Mouse (Mus musculus): Measurements from ENCODE around the gene Mllt11. TPM values are rescaled to one million over a fixed set of nuclear protein-coding genes. Genes with fewer than 3 reads are reported as not detected.
"Not testable (repeated sequence)": the region's sequence is repeated elsewhere in the genome, so short reads cannot be mapped to it uniquely, and the experiment has no call there.

Mllt11 gene
- polyA plus RNA-seq, 1 experiment, result 23.3 TPM

DNA sequence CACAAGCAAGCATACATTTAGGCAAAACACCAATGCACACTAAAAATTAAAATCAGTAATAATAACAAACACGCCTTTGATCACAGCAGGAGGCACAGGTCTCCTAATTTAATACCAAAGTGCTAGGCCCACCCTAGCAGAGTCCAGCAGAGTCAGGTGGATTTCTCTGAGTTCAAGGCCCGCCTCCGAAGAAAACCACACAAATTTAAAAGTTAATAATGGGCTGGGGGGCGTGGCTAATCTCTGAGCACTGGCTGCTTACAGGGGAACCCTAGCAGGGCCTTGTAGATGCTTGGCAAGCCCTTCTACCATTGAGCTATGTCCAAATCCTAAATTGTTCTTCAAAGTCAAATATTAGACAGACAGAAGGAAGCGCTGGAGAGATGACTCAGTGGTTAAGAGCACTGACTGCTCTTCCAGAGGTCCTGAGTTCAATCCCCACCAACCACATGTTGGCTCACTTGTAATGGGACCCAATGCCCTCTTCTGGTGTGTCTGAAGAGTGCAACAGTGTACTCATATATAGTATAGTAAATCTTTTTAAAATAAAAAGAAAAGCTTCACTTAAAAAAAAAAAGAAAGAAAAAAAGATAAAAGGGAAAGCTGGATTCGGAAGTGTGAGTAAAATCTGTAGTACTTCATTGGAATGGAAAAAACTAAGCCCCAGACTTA lies 13.4 kb downstream of the Mllt11 start:
- Histone ChIP-seq H3K4me3 (ENCODE audit: insufficient read depth, low read length) (peak overlapping the region; percentile 74), H3K27ac (ENCODE audit: insufficient read depth, low read depth, low read length) (peak overlapping the region; percentile 91), H3K4me1 (ENCODE audit: control insufficient read depth, insufficient read depth, low read length) (peaks cover 7% of the 10 kb centered on the region)
- no peak for TF ChIP-seq POLR2A (IDR thresholded peaks at IDR 0.05; ENCODE audit: borderline replicate concordance, low read depth, low read length)
- TF ChIP-seq CTCF (IDR thresholded peaks at IDR 0.05; ENCODE audit: low read depth, low read length), result no peak

DNA sequence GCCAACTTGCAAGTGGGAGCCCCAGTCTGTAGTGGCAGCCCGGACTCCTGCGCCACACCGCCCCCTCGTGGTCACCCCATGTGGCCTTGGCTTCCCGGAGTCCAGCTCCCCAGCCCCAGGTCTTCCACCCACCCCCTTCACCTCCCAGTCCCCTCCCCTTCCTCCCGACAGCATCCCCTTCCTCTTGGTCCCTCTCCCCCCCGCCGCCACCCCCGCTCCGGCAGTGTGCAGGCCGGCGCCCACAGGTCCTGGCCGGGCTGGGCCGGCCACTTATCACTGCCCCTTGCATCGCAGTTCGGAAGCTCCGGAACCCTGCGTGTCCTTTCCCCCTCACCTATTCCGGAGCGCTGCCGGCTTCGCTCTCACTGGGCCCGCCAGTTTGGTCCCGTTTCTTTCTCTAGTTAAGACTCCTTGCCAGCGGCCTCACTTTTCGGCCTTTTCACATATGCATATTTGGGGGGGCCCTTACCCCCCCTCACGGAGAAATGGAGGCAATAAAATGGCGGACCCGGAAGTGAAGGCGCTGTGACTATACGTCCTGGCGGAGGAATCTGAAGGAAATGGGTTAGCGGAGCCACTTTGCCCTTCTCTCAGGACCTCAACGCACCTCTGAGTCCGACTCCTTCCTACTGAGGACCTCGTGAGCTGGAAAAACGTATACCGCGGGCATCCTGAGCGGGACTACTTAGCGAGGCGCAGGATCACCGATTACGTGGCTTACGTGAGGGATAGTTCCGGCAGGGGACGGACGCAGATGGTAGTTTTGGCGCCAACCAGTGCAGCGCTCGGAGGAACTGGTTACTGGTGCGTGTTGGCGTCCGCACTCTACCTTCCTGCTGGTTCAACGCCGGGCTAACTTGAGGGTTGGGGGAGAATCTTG lies 14.5 kb downstream of the Mllt11 start, which contains the start of gene Gabpb2:
Gabpb2 (minus strand) TSS at position 662 of the 880 bp plus-strand sequence.
- TF ChIP-seq POLR2A (IDR thresholded peaks at IDR 0.05; ENCODE audit: borderline replicate concordance, low read depth, low read length), result no peak
- TF ChIP-seq CTCF (IDR thresholded peaks at IDR 0.05; ENCODE audit: low read depth, low read length), result peak; percentile 61
- H3K4me1 ChIP-seq (ENCODE audit: control insufficient read depth, insufficient read depth, low read length), result peaks cover 7% of the 10 kb centered on the region
- H3K4me3 ChIP-seq (ENCODE audit: insufficient read depth, low read length), result peak within 1 kb of the TSS; percentile 74
- peak within 1 kb of the TSS; percentile 91 for H3K27ac ChIP-seq (ENCODE audit: insufficient read depth, low read depth, low read length)

DNA sequence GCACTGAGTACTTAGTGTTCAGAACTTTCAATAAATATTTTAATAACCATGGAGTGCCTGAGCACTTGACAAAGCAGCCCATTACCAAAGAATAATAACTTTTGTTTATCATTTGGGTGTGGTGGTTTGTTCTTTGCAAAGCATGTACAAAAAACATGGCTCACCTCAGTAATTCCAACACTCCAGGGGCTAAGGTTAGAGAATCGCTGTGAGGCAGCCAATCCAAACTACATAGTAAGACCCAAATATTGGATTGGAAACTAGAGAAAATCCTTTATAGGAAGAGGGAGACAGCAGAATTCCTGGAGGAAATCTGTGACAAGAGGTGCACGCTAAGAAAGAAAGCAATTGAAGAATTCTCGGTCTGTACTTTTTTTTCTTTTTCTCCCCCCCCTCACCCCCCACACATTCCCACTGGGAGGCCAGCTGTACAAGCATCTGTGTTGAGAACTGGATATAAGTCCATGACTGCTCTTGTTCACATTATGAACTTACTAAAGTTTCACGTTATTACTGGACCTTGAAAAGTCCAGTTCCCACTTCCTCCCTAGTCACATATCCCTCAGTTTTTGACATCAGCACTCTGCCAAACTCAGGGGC lies 15.2 kb downstream of the Mllt11 start:
- Histone ChIP-seq H3K4me3 (ENCODE audit: insufficient read depth, low read length) (peak overlapping the region; percentile 64), H3K4me1 (ENCODE audit: control insufficient read depth, insufficient read depth, low read length) (peaks cover 7% of the 10 kb centered on the region), H3K27ac (ENCODE audit: insufficient read depth, low read depth, low read length) (peak overlapping the region; percentile 59)
- TF ChIP-seq CTCF (IDR thresholded peaks at IDR 0.05; ENCODE audit: low read depth, low read length) (no peak), POLR2A (IDR thresholded peaks at IDR 0.05; ENCODE audit: borderline replicate concordance, low read depth, low read length) (no peak)

GRCm38 (mm10) chr3:95213609-95213975 lies 18.4 kb downstream of the Mllt11 start:
- H3K4me1 ChIP-seq (ENCODE audit: control insufficient read depth, insufficient read depth, low read length), result peaks cover 7% of the 10 kb centered on the region
- no peak for TF ChIP-seq POLR2A (IDR thresholded peaks at IDR 0.05; ENCODE audit: borderline replicate concordance, low read depth, low read length)
- no peak overlapping the region for H3K27ac ChIP-seq (ENCODE audit: insufficient read depth, low read depth, low read length)
- no peak overlapping the region for H3K4me3 ChIP-seq (ENCODE audit: insufficient read depth, low read length)

DNA sequence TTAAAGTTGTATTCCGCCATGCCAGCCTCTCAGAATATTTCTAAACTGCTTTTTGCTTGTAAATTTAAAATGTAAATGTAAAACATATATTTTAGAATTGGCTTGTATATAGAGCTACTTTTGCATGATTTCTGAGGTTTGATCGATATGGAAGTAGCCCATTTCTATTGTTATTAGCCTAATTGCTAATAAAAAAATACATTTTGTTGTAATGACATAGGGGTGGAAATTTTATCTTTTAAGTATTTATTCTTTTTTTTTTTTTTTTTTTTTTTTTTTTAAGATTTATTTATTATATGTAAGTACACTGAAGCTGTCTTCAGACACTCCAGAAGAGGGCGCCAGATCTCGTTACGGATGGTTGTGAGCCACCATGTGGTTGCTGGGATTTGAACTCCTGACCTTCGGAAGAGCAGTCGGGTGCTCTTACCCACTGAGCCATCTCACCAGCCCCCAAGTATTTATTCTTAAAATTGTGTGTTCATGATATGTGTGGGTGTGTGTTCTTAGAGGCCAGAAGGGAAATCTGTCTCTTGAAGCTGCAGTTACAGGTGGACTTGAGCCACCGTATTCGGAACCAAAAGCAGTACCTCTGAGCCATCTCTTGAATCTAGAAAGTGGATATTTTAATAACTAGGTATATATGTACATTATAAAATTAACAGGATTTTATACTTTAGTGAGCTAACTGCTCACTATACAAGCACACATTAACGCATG lies 18.9 kb downstream of the Mllt11 start:
- not testable (repeated sequence) for H3K27ac ChIP-seq (ENCODE audit: insufficient read depth, low read depth, low read length); H3K4me3 ChIP-seq (ENCODE audit: insufficient read depth, low read length); H3K4me1 ChIP-seq (ENCODE audit: control insufficient read depth, insufficient read depth, low read length)

DNA sequence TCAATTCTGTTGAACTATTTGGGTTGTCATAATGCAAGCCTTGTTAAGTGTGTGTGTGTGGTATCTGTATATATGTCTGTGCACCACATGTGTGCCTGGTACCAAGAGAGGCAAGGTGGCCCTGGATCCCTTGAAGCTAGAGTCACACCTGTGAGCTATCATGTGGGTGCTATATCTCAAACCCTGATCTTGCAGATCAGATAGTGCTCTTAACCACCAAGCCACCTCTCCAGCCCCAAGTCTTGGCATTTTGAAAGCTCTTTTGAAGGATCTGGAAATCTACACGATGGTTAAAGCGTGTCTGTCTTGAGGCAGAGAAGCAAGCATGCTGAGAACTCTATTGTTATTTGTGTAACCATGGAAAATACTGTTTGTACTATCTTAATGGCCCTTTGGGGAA lies 21.4 kb downstream of the Mllt11 start:
- H3K27ac ChIP-seq (ENCODE audit: insufficient read depth, low read depth, low read length), result no peak overlapping the region
- no peak for TF ChIP-seq CTCF (IDR thresholded peaks at IDR 0.05; ENCODE audit: low read depth, low read length)
- no peak for TF ChIP-seq POLR2A (IDR thresholded peaks at IDR 0.05; ENCODE audit: borderline replicate concordance, low read depth, low read length)
- no peaks in the 10 kb centered on the region for H3K4me1 ChIP-seq (ENCODE audit: control insufficient read depth, insufficient read depth, low read length)
- no peak overlapping the region for H3K4me3 ChIP-seq (ENCODE audit: insufficient read depth, low read length)

DNA sequence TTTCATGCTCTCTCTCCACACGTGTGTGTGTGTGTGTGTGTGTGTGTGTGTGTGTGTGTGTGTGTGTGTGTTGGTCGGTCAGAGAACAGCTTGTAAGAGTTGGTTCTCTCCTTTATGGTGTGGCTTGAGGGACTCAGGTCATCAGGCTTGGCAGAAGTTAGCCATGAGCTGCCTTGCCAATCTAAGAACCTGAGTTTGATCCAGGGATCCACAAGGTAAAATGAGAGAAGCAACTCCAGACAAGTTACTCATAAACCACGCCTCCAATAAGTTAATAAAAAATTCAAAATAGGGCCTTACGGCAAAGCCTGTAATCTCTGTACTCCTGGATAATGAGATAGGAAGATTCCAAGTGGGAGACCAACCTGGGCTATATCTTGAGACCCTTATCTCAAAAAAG lies 23.7 kb downstream of the Mllt11 start:
- no peak overlapping the region for H3K27ac ChIP-seq (ENCODE audit: insufficient read depth, low read depth, low read length)
- no peak overlapping the region for H3K4me3 ChIP-seq (ENCODE audit: insufficient read depth, low read length)
- no peaks in the 10 kb centered on the region for H3K4me1 ChIP-seq (ENCODE audit: control insufficient read depth, insufficient read depth, low read length)
- no peak for TF ChIP-seq CTCF (IDR thresholded peaks at IDR 0.05; ENCODE audit: low read depth, low read length)
- TF ChIP-seq POLR2A (IDR thresholded peaks at IDR 0.05; ENCODE audit: borderline replicate concordance, low read depth, low read length), result no peak

DNA sequence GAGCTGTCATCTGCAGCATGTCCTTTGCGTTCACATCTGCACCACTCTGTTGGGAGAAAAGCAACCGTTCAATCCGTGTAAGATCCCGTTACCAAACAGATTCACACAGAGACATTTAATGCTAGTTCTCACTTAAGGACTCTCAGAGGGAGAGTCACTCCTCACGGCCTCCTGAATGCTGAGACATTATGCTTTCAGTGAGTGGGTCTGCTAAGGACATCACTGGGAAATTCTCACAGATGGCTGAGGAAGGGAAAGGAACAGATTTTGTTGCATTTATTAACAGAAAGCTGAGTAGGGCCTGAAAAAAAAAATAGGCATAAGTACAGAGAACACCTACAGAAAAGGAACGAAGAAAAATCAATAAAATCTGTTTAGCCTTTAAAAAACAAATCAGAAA lies 28.1 kb downstream of the Mllt11 start:
- no peaks in the 10 kb centered on the region for H3K4me1 ChIP-seq (ENCODE audit: control insufficient read depth, insufficient read depth, low read length)
- TF ChIP-seq POLR2A (IDR thresholded peaks at IDR 0.05; ENCODE audit: borderline replicate concordance, low read depth, low read length) (no peak), CTCF (IDR thresholded peaks at IDR 0.05; ENCODE audit: low read depth, low read length) (no peak)
- no peak overlapping the region for H3K27ac ChIP-seq (ENCODE audit: insufficient read depth, low read depth, low read length)
- no peak overlapping the region for H3K4me3 ChIP-seq (ENCODE audit: insufficient read depth, low read length)

DNA sequence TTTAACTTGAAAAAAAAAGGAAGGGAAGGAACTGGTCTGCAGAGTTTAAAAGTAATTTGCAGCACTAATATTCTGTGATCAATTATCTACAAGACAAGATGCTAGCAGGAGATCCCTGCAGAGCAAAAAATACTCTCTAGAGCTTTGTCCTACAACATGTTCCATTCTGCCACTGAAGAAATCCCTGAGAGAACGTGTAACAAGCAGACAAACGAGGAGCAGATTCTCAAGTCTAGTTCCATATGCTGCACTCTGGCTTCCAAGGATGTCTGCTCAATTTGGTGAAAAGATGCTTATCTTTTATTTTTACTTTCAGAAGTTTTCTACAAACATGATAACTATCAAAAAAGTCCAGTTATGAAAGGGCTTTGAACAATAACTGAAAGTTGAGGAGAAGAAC lies 31.4 kb downstream of the Mllt11 start:
- H3K4me1 ChIP-seq (ENCODE audit: control insufficient read depth, insufficient read depth, low read length), result no peaks in the 10 kb centered on the region
- H3K27ac ChIP-seq (ENCODE audit: insufficient read depth, low read depth, low read length), result no peak overlapping the region
- TF ChIP-seq POLR2A (IDR thresholded peaks at IDR 0.05; ENCODE audit: borderline replicate concordance, low read depth, low read length) (no peak), CTCF (IDR thresholded peaks at IDR 0.05; ENCODE audit: low read depth, low read length) (no peak)
- H3K4me3 ChIP-seq (ENCODE audit: insufficient read depth, low read length), result no peak overlapping the region
